Mouse (Mus musculus) embryonic facial prominence, embryonic 14.5 days (tissue): ENCODE measurements around the gene Mn1. TPM values are rescaled to one million over a fixed set of nuclear protein-coding genes. Genes with fewer than 3 reads are reported as not detected.

Experiments used
- ATAC-seq: fragments of 200-750 bp; cut with Nextera tagmentation; 2 replicates; pipeline ENCODE4 v1.8.0; 2017; ENCODE audit warnings: low read depth, moderate number of reproducible peaks, moderate TSS enrichment
- DNase-seq: peaks from one replicate; pipeline ENCODE4 v3.0.0-alpha.2; 2015; ENCODE audit warnings: low spot score
- H3K27ac ChIP-seq: fragments of 300-500 bp; sonication (generic); replicated peaks from 2 replicates; pipeline ENCODE4 v1.5.1; 2014; ENCODE audit warnings: low read depth, mild to moderate bottlenecking, low read length, moderate library complexity
- H3K27me3 ChIP-seq: fragments of 300-500 bp; sonication (generic); replicated peaks from 2 replicates; pipeline ENCODE4 v1.6.1; 2014; ENCODE audit warnings: low read length; ENCODE audit not compliant: control insufficient read depth, insufficient read depth
- H3K36me3 ChIP-seq: fragments of 300-500 bp; sonication (generic); 2 replicates; pipeline ENCODE4 v1.6.1; 2014; ENCODE audit warnings: low read length, mixed read lengths; ENCODE audit not compliant: control insufficient read depth, insufficient read depth
- H3K4me1 ChIP-seq: fragments of 300-500 bp; sonication (generic); 2 replicates; pipeline ENCODE4 v1.6.1; 2014; ENCODE audit warnings: antibody characterized with exemption, low read length; ENCODE audit not compliant: control insufficient read depth, insufficient read depth
- H3K4me2 ChIP-seq: fragments of 300-500 bp; sonication (generic); 2 replicates; pipeline ENCODE4 v1.6.1; 2014; ENCODE audit warnings: low read depth, mild to moderate bottlenecking, low read length, moderate library complexity, mixed read lengths
- H3K4me3 ChIP-seq: fragments of 300-500 bp; sonication (generic); 2 replicates; pipeline ENCODE4 v1.5.1; 2014; ENCODE audit warnings: low read depth, mild to moderate bottlenecking, low read length
- H3K9ac ChIP-seq: fragments of 300-500 bp; sonication (generic); 2 replicates; pipeline ENCODE4 v1.6.1; 2014; ENCODE audit warnings: low read depth, mild to moderate bottlenecking, low read length, moderate library complexity, mixed read lengths
- H3K9me3 ChIP-seq: fragments of 300-500 bp; sonication (generic); 2 replicates; pipeline ENCODE4 v1.6.1; 2016; ENCODE audit warnings: low read length; ENCODE audit not compliant: control insufficient read depth
- WGBS: fragments of 180-500 bp; shearing (Covaris S2); extraction: QIAGEN DNeasy Blood & Tissue Kit; methylation state at CpG from one replicate; pipeline ENCODE4 v1.1.7; 2014; 5-methylcytosine and 5-hydroxymethylcytosine counted together
- polyA plus RNA-seq: library from polyadenylated mRNA; unstranded; fragments of >200 nt; fragmentation: Nextera tagmentation; extraction: Ambion mirVana; gene quantifications from 2 replicates; pipeline ENCODE4 v1.2.1, GENCODE M21; 2014

The Mn1 gene
- polyA plus RNA-seq, 1 experiment from 2014 or later: 29.1 TPM

DNA sequence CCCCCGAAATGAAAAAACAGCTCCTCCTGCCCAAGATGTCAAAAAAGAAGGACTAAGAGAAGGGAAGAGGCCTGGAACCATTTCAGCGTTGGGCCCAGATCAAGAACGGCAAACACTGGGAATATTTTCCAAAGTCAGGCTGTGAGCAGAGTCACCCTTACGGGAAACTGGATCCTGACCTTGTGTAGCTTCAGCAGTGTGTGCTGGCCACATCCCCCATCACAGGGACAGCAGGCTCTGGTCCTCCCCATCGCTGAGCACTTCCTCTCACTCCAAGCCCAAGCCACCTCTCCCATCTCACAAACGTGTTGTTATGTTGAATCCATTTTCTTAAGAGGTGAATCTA lies 14.5 kb upstream of the Mn1 start:
- H3K4me2 ChIP-seq: no peak overlapping the region
- DNase-seq (no peak), ATAC-seq (no peak)
- H3K9me3 ChIP-seq: no peaks in the 10 kb centered on the region
- no peak overlapping the region for H3K4me3 ChIP-seq
- no peaks in the 10 kb centered on the region for H3K27me3 ChIP-seq
- peak overlapping the region; percentile 52; the same call in 1 of the 2 replicates for H3K27ac ChIP-seq
- H3K4me1 ChIP-seq: peaks cover 31% of the 10 kb centered on the region
- H3K9ac ChIP-seq: no peak overlapping the region
- WGBS: 76% methylated on average over 6 of the region's 6 CpGs
- H3K36me3 ChIP-seq: no peaks in the 10 kb centered on the region

DNA sequence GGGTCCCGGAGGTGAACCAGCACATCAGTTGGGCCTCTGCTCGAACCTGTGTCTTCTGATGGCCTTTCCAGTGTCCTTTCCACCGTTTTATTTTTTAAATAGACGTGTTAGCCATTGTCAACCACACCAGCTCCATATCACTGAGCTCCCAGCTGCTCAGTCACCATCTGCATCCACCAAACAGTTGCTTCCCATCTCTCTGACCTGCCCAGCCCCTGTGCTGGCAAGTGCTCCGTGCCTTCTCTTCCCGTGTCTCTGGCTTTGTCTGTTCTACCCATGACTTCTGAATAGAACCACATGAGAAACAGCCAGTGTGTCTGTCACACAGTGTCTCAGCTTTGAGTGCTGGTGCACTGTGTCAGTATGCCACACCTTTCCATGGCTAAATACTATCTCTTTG lies 12.4 kb upstream of the Mn1 start:
- Histone ChIP-seq H3K4me3 (no peak overlapping the region), H3K4me2 (no peak overlapping the region), H3K9me3 (no peaks in the 10 kb centered on the region), H3K36me3 (no peaks in the 10 kb centered on the region), H3K27me3 (no peaks in the 10 kb centered on the region), H3K9ac (no peak overlapping the region), H3K27ac (no peak overlapping the region), H3K4me1 (peaks cover 34% of the 10 kb centered on the region)
- 72% methylated on average over 6 of the region's 6 CpGs for WGBS
- no peak for ATAC-seq
- DNase-seq: no peak

DNA sequence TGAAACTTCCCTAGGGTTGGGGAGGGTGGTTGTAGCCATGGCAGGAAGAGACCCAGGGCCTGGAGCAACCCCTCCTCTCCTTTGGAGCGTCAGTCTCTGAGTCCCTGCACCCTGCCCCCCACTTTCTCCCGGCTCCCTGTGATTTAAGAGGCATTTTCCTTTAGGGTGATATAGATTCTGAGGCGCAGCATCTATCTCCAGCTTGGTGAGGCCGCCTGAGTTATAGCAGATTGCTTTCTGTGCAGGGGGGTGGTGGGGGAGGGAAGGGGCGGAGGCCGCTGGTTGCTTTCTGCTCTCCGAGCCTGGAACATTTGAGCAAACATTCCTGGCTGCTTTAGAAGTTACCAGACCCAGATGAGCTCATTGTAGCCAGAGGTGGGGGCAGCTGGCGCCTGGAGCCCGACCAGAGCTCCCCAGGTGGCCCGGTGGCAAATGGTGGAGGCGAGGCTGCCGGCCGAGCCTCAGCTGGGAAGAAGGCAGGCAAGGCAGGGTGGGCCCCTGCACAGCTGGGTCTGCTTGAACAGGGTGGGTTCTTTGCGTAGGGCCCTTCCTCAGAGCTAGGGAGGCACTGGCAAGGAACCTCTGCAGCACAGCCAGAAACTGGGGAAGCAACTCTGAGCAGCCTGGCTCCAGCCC lies 8.6 kb upstream of the Mn1 start:
- ATAC-seq: peak; percentile 80
- no peaks in the 10 kb centered on the region for H3K27me3 ChIP-seq
- H3K36me3 ChIP-seq: no peaks in the 10 kb centered on the region
- H3K9me3 ChIP-seq: no peaks in the 10 kb centered on the region
- peaks cover 16% of the 10 kb centered on the region for H3K4me1 ChIP-seq
- 11% methylated on average over 10 of the region's 14 CpGs for WGBS
- peak overlapping the region; percentile 47; the same call in 1 of the 2 replicates for H3K9ac ChIP-seq
- H3K4me2 ChIP-seq: peak overlapping the region; percentile 39
- H3K27ac ChIP-seq: peak overlapping the region; percentile 88
- DNase-seq: peak; percentile 89
- H3K4me3 ChIP-seq: no peak overlapping the region

DNA sequence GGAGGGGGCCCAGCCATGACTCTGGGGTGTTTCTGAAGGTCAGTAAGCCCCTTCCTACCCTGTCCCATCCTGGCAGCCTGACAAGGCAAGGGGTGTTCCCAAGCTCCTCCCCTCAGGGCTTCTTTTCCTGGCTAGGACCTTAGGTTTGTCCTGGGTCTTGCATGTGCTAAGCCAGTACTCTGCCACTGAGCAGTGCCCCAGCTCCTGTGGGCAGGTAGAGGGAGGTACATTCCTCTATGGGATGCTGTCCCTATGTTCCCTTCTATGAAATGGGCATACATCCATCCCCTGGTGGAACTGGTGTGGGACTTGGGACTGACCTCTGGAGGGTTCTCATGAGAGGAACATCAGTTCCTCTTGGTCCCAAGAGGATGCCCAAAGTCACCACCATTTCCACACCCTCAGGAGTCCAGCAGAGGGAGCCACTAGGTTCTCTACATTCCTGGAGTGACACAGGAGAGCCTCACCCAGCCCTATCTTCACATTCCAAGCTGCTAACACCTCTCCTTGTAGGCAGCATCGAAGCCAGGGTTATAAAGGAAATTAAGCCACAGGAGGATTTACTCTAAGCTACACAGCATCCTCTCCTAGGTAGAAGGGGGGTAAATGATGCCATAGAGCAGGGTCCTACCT lies 7.6 kb upstream of the Mn1 start:
- Histone ChIP-seq H3K4me2 (no peak overlapping the region), H3K27me3 (no peaks in the 10 kb centered on the region), H3K36me3 (no peaks in the 10 kb centered on the region), H3K4me3 (no peak overlapping the region), H3K27ac (peak overlapping the region; percentile 88), H3K9ac (0 out of 2 replicates have a peak overlapping the region, but pooled peaks have one; percentile 47), H3K4me1 (peaks cover 18% of the 10 kb centered on the region), H3K9me3 (no peaks in the 10 kb centered on the region)
- DNase-seq: peak; percentile 53
- WGBS: 10% methylated on average over 1 of the region's 1 CpGs
- no peak for ATAC-seq

DNA sequence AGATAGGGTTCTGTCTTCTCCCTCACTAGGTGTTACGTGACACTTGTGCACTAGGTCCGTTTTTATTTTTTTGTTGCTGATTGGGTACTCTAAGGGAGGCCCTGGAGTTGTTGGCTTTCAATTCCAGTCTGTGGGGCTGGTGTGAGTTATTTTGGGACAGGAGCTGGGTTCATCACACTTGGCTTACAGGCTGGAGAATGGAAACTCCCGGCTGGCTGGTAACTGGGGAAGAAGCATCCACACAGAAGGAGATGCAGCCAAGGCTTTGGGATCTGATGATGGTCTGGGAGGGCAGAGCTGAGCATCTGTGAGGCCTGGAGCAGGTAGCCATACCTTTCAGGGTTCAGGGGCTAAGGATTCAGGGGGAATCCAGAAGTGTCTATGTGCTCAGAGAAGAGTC lies 6.5 kb upstream of the Mn1 start:
- Histone ChIP-seq H3K9me3 (no peaks in the 10 kb centered on the region), H3K4me2 (no peak overlapping the region), H3K27ac (no peak overlapping the region), H3K36me3 (no peaks in the 10 kb centered on the region), H3K4me1 (peaks cover 23% of the 10 kb centered on the region), H3K9ac (no peak overlapping the region), H3K27me3 (no peaks in the 10 kb centered on the region), H3K4me3 (no peak overlapping the region)
- ATAC-seq (no peak), DNase-seq (no peak)
- WGBS: 68% methylated on average over 3 of the region's 3 CpGs

DNA sequence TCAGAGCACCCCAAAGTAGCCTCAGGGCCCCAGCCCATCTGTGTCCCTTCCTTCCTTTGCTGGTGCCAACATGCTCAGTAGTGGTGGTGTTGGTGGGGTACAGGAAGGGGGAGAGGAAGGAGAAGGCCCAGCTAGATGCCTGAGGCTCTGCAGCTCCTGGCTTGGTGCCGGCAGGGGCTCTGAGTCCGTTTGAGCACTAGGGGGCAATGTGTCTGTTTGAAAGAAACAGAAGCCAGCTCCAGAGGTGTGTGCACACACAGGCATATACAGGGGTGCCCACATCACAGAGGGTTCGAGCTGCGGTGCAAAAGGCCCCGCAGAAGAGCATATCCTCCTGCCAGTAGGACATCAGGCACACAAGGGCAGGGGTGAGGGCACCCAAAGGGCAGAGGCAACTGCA lies 3.0 kb upstream of the Mn1 start:
- H3K27ac ChIP-seq: no peak overlapping the region
- DNase-seq: peak; percentile 95
- ATAC-seq: peak; percentile 43
- H3K9ac ChIP-seq: no peak overlapping the region
- H3K9me3 ChIP-seq: no peaks in the 10 kb centered on the region
- peaks cover 14% of the 10 kb centered on the region for H3K4me1 ChIP-seq
- 0% methylated on average over 5 of the region's 5 CpGs for WGBS
- peaks cover 9% of the 10 kb centered on the region for H3K36me3 ChIP-seq
- no peak overlapping the region for H3K4me3 ChIP-seq
- H3K27me3 ChIP-seq: no peaks in the 10 kb centered on the region
- H3K4me2 ChIP-seq: peak overlapping the region; percentile 97

DNA sequence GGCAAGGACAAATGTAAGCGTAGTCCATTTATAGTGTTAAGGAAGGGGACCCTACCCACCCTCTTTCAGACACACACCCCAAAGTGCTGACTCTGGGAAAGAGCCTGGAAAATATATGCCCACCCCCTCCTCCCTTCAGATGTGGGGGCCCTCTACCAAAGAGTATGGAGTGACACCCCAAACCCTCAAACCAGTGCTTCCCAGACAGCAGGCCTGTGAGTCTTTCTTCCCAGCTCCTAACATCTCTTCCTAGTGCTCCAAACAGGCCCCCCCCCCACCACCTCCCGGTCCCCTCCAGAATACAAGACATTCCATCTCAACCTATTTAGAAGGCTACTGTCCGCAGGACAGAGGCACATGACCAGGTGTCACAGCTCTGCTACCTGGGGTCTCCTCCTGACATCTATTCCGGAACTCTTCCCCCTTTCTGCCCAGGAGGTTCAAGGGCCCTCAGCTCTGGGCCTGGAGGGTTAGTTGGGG lies 2.4 kb upstream of the Mn1 start:
- Histone ChIP-seq H3K4me1 (peaks cover 11% of the 10 kb centered on the region), H3K27ac (peak overlapping the region; percentile 16; the same call in 1 of the 2 replicates), H3K27me3 (no peaks in the 10 kb centered on the region), H3K36me3 (peaks cover 15% of the 10 kb centered on the region), H3K9ac (peak overlapping the region; percentile 36; the same call in 1 of the 2 replicates), H3K4me3 (peak overlapping the region; percentile 94; the same call in 1 of the 2 replicates), H3K9me3 (no peaks in the 10 kb centered on the region), H3K4me2 (peak overlapping the region; percentile 97)
- 47% methylated on average over 4 of the region's 4 CpGs for WGBS
- ATAC-seq (no peak), DNase-seq (no peak)

DNA sequence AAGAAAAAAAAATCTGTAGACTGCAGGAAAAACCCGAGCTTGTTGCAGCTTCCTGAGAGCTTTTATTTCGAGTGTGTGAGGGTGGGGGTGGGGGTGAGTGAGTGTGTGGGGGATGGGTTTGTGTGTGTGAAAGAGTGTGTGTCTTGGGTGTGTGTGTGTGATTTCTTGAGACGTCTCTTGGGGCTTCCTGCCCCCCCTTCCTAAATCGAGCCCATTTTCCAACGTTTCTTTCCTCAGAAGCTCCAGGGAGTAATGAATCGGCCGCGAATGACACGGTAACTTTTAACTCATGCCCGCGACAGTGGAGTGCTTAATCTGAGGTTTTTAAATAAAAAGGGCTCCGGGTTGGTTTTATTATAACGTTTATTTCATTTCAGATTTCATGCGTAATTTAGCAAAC lies 1.6 kb upstream of the Mn1 start:
- DNase-seq (no peak), ATAC-seq (no peak)
- Histone ChIP-seq H3K36me3 (peaks cover 23% of the 10 kb centered on the region), H3K9ac (peak overlapping the region; percentile 47), H3K27me3 (no peaks in the 10 kb centered on the region), H3K4me2 (peak overlapping the region; percentile 97), H3K9me3 (no peaks in the 10 kb centered on the region), H3K27ac (peak overlapping the region; percentile 16; the same call in 1 of the 2 replicates), H3K4me1 (peaks cover 15% of the 10 kb centered on the region), H3K4me3 (peak overlapping the region; percentile 94)
- 2% methylated on average over 14 of the region's 14 CpGs for WGBS
